Mouse (Mus musculus) lung, embryonic 16.5 days (tissue): ENCODE data around the gene Cela1. TPM values are rescaled to one million over a fixed set of nuclear protein-coding genes. Genes with fewer than 3 reads are reported as not detected.

Experiments
- ATAC-seq: fragments of 200-750 bp; cut with Nextera tagmentation; 2 replicates; pipeline ENCODE4 v1.8.0; 2017; ENCODE audit warnings: low read depth, mild to moderate bottlenecking, moderate library complexity
- H3K27ac ChIP-seq: fragments of 300-500 bp; sonication (generic); 2 replicates; pipeline ENCODE4 v1.5.1; 2014; ENCODE audit warnings: mild to moderate bottlenecking, control low read depth, low read length
- H3K27me3 ChIP-seq: fragments of 300-500 bp; sonication (generic); 2 replicates; pipeline ENCODE4 v1.6.1; 2014; ENCODE audit warnings: low read depth, low read length, mixed read lengths; ENCODE audit not compliant: control insufficient read depth, insufficient read depth
- H3K36me3 ChIP-seq: fragments of 300-500 bp; sonication (generic); 2 replicates; pipeline ENCODE4 v1.6.1; 2014; ENCODE audit warnings: low read length; ENCODE audit not compliant: control insufficient read depth, insufficient read depth
- H3K4me1 ChIP-seq: fragments of 300-500 bp; sonication (generic); replicated peaks from 2 replicates; pipeline ENCODE4 v1.6.1; 2014; ENCODE audit warnings: low read length, mixed read lengths; ENCODE audit not compliant: control insufficient read depth, insufficient read depth
- H3K4me2 ChIP-seq: fragments of 300-500 bp; sonication (generic); 2 replicates; pipeline ENCODE4 v1.6.1; 2014; ENCODE audit warnings: low read depth, low read length, control low read depth
- H3K4me3 ChIP-seq: fragments of 300-500 bp; sonication (generic); 2 replicates; pipeline ENCODE4 v1.5.1; 2014; ENCODE audit warnings: mild to moderate bottlenecking, low read length, control low read depth
- H3K9ac ChIP-seq: fragments of 300-500 bp; sonication (generic); 2 replicates; pipeline ENCODE4 v1.6.1; 2014; ENCODE audit warnings: low read length, control low read depth
- H3K9me3 ChIP-seq: fragments of 300-500 bp; sonication (generic); 2 replicates; pipeline ENCODE4 v1.6.1; 2016; ENCODE audit warnings: low read length; ENCODE audit not compliant: control insufficient read depth
- WGBS: fragments of 180-500 bp; shearing (Covaris S2); extraction: QIAGEN DNeasy Blood & Tissue Kit; methylation state at CpG from one replicate; pipeline ENCODE4 v1.1.7; 2014; 5-methylcytosine and 5-hydroxymethylcytosine counted together
- polyA plus RNA-seq: library from polyadenylated mRNA; unstranded; fragments of >200 nt; fragmentation: Nextera tagmentation; extraction: Ambion mirVana; gene quantifications from 2 replicates; pipeline ENCODE4 v1.2.1, GENCODE M21; 2015

The Cela1 gene
- polyA plus RNA-seq, 1 experiment from 2014 or later, result 4.2 TPM

DNA sequence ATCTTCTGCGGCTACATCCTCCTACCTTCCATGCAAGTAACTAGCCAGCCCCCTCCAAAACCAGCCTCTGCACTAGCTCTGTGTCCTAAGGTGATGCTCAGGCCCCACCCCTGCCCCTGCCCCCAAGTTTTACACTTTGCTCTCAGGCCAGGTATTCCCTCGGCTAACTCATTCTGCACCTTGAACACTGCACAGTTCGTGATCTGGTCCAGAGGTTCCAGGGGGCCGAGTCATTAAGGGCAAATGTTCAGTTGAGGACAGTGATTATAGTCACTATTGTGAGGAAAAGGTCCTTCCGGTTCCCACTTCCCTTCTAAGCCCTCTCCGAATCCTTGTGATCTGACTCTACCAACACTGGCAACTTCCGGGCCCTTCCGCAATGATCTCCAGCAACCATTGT lies 26.7 kb upstream of the Cela1 start:
- Histone ChIP-seq H3K4me2 (no peak overlapping the region), H3K9me3 (peaks cover 3% of the 10 kb centered on the region; the same call in 1 of the 2 replicates), H3K4me3 (no peak overlapping the region), H3K9ac (no peak overlapping the region), H3K27ac (no peak overlapping the region), H3K36me3 (no peaks in the 10 kb centered on the region), H3K4me1 (no peaks in the 10 kb centered on the region), H3K27me3 (no peaks in the 10 kb centered on the region)
- ATAC-seq, result no peak
- 85% methylated on average over 8 of the region's 8 CpGs for WGBS

DNA sequence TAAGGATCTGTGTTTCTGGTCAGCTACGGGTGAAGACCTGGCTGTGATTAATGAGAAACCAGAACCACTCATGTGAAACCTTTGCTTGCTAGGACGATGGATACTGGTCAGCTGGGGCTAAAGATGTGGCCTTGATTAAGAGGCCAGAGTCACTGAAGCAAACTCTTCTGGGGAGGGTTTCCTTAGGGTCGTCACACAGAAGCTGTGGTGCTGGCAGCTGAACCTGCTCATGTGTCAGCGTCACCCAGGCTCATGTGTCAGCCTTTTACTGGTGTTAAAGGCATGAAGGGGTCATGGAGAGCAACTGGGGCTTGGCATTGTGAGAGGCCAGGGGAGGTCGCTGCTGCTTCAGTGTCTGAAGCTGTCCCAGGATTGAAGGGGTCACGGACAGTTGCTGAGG lies 23.1 kb upstream of the Cela1 start:
- ATAC-seq, result no peak
- H3K4me3 ChIP-seq, result no peak overlapping the region
- no peaks in the 10 kb centered on the region for H3K36me3 ChIP-seq
- H3K9ac ChIP-seq, result no peak overlapping the region
- no peaks in the 10 kb centered on the region for H3K27me3 ChIP-seq
- no peaks in the 10 kb centered on the region for H3K4me1 ChIP-seq
- H3K9me3 ChIP-seq, result no peaks in the 10 kb centered on the region
- no peak overlapping the region for H3K27ac ChIP-seq
- 32% methylated on average over 6 of the region's 6 CpGs for WGBS
- no peak overlapping the region for H3K4me2 ChIP-seq

DNA sequence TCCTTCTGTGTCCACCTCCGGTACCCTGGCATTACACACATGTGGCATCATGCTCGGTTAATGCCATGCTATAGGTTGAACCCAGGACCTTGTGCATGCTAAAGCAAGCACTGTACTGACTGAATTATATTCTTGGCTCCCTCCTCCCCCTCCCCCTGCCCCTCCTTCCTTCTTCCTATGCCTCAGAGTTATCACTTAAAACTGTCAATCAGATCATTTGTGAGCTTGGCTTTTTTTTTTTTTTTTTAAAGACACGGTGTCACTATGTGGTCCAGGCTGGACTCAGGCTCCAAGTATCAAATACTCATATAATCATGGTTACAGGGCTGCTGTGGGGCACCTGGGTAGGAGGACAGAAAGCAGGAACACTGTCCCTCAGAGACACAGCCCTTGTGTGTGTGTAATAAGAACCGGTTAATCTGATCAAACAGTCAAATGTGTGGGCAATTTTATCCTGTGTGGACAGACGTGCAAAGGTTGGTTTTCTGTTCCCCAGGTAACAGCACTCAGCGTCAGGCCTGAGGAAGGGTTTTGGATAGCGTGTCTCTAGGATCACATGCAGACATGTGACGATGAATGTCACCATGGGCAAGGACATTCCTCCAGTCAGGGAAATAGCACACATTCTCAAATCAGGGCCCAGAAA lies 20.8 kb upstream of the Cela1 start:
- no peaks in the 10 kb centered on the region for H3K9me3 ChIP-seq
- no peak for ATAC-seq
- H3K27me3 ChIP-seq, result peaks cover 12% of the 10 kb centered on the region
- no peak overlapping the region for H3K27ac ChIP-seq
- no peak overlapping the region for H3K9ac ChIP-seq
- H3K4me1 ChIP-seq, result peaks cover 4% of the 10 kb centered on the region; the same call in 1 of the 2 replicates
- no peak overlapping the region for H3K4me3 ChIP-seq
- 61% methylated on average over 8 of the region's 8 CpGs for WGBS
- no peak overlapping the region for H3K4me2 ChIP-seq
- no peaks in the 10 kb centered on the region for H3K36me3 ChIP-seq

DNA sequence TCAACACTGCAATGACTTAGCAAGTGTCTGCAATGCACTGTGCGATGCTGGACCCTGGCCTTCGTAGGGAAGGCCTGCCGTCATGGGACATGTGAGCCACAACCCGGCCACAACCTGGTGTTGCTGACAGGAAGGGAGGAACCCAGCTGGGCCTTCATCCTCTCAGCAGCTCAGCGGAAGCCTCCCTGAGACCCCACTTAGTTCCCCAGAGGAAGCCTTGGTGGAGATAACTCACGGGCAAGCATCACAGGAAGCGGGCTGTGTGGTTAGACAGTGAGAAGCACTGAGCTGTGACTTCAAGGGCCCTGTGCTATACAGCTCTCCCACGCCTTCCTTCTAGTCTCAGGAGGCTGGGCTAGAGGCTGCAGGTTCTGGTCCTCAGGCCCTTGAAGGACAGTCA lies 18.5 kb upstream of the Cela1 start:
- no peak overlapping the region for H3K27ac ChIP-seq
- no peak overlapping the region for H3K4me2 ChIP-seq
- WGBS, result 67% methylated on average over 8 of the region's 8 CpGs
- no peaks in the 10 kb centered on the region for H3K36me3 ChIP-seq
- H3K4me3 ChIP-seq, result no peak overlapping the region
- ATAC-seq, result no peak
- peaks cover 4% of the 10 kb centered on the region; the same call in 1 of the 2 replicates for H3K4me1 ChIP-seq
- no peaks in the 10 kb centered on the region for H3K9me3 ChIP-seq
- no peak overlapping the region for H3K9ac ChIP-seq
- H3K27me3 ChIP-seq, result peaks cover 16% of the 10 kb centered on the region

DNA sequence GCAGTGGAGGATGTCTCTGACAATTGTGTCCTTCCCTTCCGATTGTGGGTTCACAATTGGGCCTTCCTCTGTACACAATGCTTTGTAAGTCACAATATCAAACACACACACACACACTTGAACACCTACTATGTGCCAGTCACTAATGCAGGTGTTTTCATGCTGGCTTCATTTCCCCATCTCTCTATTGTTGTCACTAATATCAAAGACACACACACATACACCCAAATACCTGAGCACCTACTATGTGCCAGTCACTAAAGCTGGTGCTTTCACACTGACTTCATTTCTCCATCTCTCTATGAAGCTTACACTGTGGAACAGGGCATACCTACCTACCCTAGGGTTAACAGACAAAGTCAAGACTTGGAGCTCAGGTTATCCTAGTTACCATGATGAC lies 17.7 kb upstream of the Cela1 start:
- peaks cover 16% of the 10 kb centered on the region for H3K27me3 ChIP-seq
- WGBS, result 83% methylated on average over 1 of the region's 1 CpGs
- H3K4me3 ChIP-seq, result no peak overlapping the region
- no peaks in the 10 kb centered on the region for H3K36me3 ChIP-seq
- no peak overlapping the region for H3K4me2 ChIP-seq
- H3K4me1 ChIP-seq, result peaks cover 4% of the 10 kb centered on the region; the same call in 1 of the 2 replicates
- no peak overlapping the region for H3K27ac ChIP-seq
- H3K9me3 ChIP-seq, result no peaks in the 10 kb centered on the region
- no peak overlapping the region for H3K9ac ChIP-seq
- ATAC-seq, result no peak

DNA sequence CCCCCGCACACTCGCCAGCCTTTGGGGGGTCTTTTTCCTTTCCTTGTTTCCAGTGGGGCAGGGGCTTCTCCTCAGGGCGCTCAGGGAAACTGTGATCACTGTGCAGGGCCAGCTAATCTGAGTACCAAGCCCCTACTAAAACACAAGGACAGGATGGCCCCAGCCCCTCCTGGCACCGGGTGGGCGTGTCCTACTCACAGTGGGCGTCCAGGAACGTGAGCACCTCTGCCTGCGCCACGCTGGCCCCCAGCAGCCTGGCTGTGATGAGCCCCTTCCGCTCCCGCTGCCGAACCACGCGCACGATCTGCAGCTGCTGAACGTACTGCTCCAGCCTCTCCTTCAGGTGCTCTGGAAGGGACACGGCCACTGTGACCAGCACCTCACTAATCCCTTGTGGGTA lies 16.2 kb upstream of the Cela1 start:
- no peak for ATAC-seq
- no peak overlapping the region for H3K9ac ChIP-seq
- H3K4me1 ChIP-seq, result peaks cover 4% of the 10 kb centered on the region; the same call in 1 of the 2 replicates
- H3K36me3 ChIP-seq, result no peaks in the 10 kb centered on the region
- no peak overlapping the region for H3K4me2 ChIP-seq
- no peaks in the 10 kb centered on the region for H3K9me3 ChIP-seq
- 9% methylated on average over 17 of the region's 17 CpGs for WGBS
- H3K27ac ChIP-seq, result no peak overlapping the region
- H3K27me3 ChIP-seq, result peaks cover 16% of the 10 kb centered on the region
- no peak overlapping the region for H3K4me3 ChIP-seq

DNA sequence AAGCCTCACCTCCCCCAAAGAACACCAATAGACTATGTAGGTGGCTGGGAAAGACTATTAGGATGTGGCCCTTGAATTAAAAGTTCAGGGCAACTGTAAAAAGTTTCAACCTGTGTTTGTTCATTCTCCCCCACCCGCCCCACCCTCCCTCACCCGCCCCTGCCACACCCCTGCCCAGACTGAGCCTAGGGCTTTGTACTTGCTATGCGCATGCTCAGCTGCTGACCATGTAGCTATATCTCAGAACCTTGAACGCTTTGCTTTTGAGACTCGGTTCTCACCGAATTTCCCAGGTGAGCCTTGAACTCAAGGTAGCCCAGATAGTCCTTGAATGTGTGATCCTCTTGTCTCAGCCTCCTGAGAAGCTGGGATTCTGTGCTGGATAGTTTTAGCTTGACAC lies 14.1 kb upstream of the Cela1 start:
- Histone ChIP-seq H3K4me1 (peaks cover 4% of the 10 kb centered on the region; the same call in 1 of the 2 replicates), H3K9me3 (no peaks in the 10 kb centered on the region), H3K4me2 (no peak overlapping the region), H3K4me3 (no peak overlapping the region), H3K27me3 (peaks cover 16% of the 10 kb centered on the region), H3K27ac (no peak overlapping the region), H3K36me3 (no peaks in the 10 kb centered on the region), H3K9ac (no peak overlapping the region)
- no peak for ATAC-seq
- WGBS, result 60% methylated on average over 6 of the region's 6 CpGs

DNA sequence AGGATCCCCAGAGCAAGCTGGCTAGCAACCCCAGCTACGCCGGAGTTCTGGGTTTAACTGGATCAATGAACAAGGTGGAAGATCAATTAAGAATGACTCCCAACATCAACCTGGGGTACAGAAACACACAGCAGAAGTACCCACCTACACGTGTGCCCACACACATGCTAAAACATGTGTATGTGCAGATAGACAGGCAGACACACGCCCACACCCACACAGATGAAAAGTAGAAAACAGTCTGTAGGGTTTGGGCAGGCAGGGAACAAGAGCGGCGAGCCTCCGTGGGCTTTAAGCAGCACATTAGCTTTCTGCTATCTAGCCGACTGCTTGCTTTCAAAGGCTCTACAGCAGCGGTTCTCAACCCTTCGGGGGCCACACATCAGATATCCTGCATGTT lies 13.4 kb upstream of the Cela1 start:
- Histone ChIP-seq H3K27me3 (peaks cover 16% of the 10 kb centered on the region), H3K9ac (no peak overlapping the region), H3K27ac (no peak overlapping the region), H3K4me2 (no peak overlapping the region), H3K4me1 (peaks cover 4% of the 10 kb centered on the region; the same call in 1 of the 2 replicates), H3K36me3 (no peaks in the 10 kb centered on the region), H3K4me3 (no peak overlapping the region), H3K9me3 (no peaks in the 10 kb centered on the region)
- WGBS, result 62% methylated on average over 10 of the region's 10 CpGs
- ATAC-seq, result no peak

DNA sequence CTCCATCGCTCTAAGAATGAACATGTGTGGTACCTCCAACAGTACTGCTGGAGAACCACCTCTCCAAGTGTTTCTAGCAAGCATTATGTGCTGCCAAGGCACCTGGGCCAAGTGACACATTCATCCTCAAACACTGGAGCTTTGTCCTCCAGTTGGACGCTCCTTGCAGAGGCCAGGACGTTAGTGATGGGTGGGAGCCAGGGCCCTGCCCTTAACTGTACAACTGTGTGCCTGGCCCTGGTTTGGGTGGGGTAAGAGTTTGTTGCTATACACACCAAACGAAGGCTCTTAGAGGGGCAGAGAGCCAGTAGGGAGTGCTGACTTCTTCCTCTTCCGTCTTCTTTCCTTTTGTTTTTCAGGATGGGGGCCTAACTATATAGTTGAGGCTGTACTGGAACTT lies 12.7 kb upstream of the Cela1 start:
- Histone ChIP-seq H3K4me2 (no peak overlapping the region), H3K4me1 (peaks cover 4% of the 10 kb centered on the region; the same call in 1 of the 2 replicates), H3K27ac (no peak overlapping the region), H3K27me3 (peaks cover 16% of the 10 kb centered on the region), H3K4me3 (no peak overlapping the region), H3K9me3 (no peaks in the 10 kb centered on the region), H3K36me3 (no peaks in the 10 kb centered on the region), H3K9ac (no peak overlapping the region)
- 62% methylated on average over 5 of the region's 5 CpGs for WGBS
- no peak for ATAC-seq
